In the genomic region with DNA sequence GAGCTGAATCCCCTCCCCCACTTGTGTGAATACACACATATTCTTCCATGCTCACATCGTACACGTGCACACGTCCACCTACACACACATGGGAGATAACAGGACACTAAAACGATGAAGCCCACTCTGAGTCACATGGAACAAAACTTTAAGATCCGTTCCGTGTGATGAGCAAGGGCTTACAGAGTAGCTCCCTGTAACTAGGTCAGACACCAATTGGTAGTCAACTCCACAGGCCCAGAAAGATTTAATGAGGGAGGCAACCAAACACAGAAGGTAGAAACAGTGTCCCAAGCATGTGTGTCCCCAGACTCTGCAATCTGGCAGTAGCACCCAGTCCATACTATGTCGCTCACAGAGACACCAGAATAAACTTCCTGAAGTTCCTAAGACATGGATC, we compare ENCODE assay signal across 12 mouse cellular contexts. TPM values are rescaled to one million over a fixed set of nuclear protein-coding genes. Genes with fewer than 3 reads are reported as not detected.
DNase-seq lines count a peak whose midpoint lies in the region; ATAC-seq lines count a peak whose summit lies in the region.
"Had no signal": no experiment of that assay in that cellular context is flagged by ENCODE, and none has a peak within 500 bp of the region (broad histone marks: within the 10 kb centered on the region; RNA-seq: fewer than 3 reads in every experiment).

No protein-coding gene starts in this region.

- H3K36me3 ChIP-seq in hindbrain, embryonic 14.5 days (replicated peaks; ENCODE audit: control insufficient read depth, insufficient read depth): no peaks in the 10 kb centered on the region
- H3K36me3 ChIP-seq in hindbrain, embryonic 10.5 days: peaks cover 6% of the 10 kb centered on the region; the same call in 1 of the 2 replicates
- no peaks in the 10 kb centered on the region for H3K36me3 ChIP-seq in neural tube, embryonic 15.5 days
- no peaks in the 10 kb centered on the region for H3K36me3 ChIP-seq in forebrain, embryonic 15.5 days
- H3K36me3 ChIP-seq: midbrain, embryonic 12.5 days had no signal

- H3K4me1 ChIP-seq in hindbrain, embryonic 14.5 days (replicated peaks; ENCODE audit: control insufficient read depth, insufficient read depth, low read length): peaks cover 8% of the 10 kb centered on the region; the same call in 1 of the 2 replicates
- H3K4me1 ChIP-seq in hindbrain, embryonic 10.5 days (replicated peaks): peaks cover 26% of the 10 kb centered on the region
- H3K4me1 ChIP-seq in neural tube, embryonic 15.5 days: peaks cover 48% of the 10 kb centered on the region
- H3K4me1 ChIP-seq in forebrain, embryonic 15.5 days: peaks cover 22% of the 10 kb centered on the region

- 91% methylated on average over 7 of the region's 7 CpGs for WGBS in hindbrain, embryonic 14.5 days
- WGBS in hindbrain, embryonic 10.5 days: 96% methylated on average over 7 of the region's 7 CpGs
- 81% methylated on average over 7 of the region's 7 CpGs for WGBS in neural tube, embryonic 15.5 days
- 69% methylated on average over 7 of the region's 7 CpGs for WGBS in forebrain, embryonic 15.5 days

- H3K4me3 ChIP-seq in hindbrain, embryonic 14.5 days (replicated peaks; ENCODE audit: low read length): no peak overlapping the region
- no peak overlapping the region for H3K4me3 ChIP-seq in hindbrain, embryonic 10.5 days
- no peak overlapping the region for H3K4me3 ChIP-seq in neural tube, embryonic 15.5 days (replicated peaks)
- H3K4me3 ChIP-seq in forebrain, embryonic 15.5 days: no peak overlapping the region
- H3K4me3 ChIP-seq: embryonic facial prominence, embryonic 15.5 days; midbrain, embryonic 12.5 days had no signal

- H3K9ac ChIP-seq in hindbrain, embryonic 14.5 days: no peak overlapping the region
- H3K9ac ChIP-seq in neural tube, embryonic 15.5 days (replicated peaks): no peak overlapping the region
- H3K9ac ChIP-seq in forebrain, embryonic 15.5 days (replicated peaks): no peak overlapping the region
- H3K9ac ChIP-seq: embryonic facial prominence, embryonic 15.5 days; midbrain, embryonic 12.5 days had no signal

- no peaks in the 10 kb centered on the region for H3K27me3 ChIP-seq in hindbrain, embryonic 14.5 days (ENCODE audit: control insufficient read depth, insufficient read depth, low read length)
- H3K27me3 ChIP-seq in hindbrain, embryonic 10.5 days (ENCODE audit: insufficient read depth, poor library complexity, severe bottlenecking): no peaks in the 10 kb centered on the region
- H3K27me3 ChIP-seq in neural tube, embryonic 15.5 days (replicated peaks): no peaks in the 10 kb centered on the region
- H3K27me3 ChIP-seq in forebrain, embryonic 15.5 days: no peaks in the 10 kb centered on the region
- H3K27me3 ChIP-seq: embryonic facial prominence, embryonic 15.5 days had no signal

- no peak for DNase-seq in hindbrain, embryonic 14.5 days (ENCODE audit: low spot score)
- DNase-seq in hindbrain, embryonic 10.5 days (ENCODE audit: low spot score): no peak
- DNase-seq in neural tube, embryonic 10.5 days (ENCODE audit: extremely low spot score, low spot score): no peak
- DNase-seq in retina, embryonic 14.5 days (ENCODE audit: low spot score): peak; percentile 58
- DNase-seq in c-Kit-positive CD71-positive TER-119-positive erythroid progenitor cells, embryonic 14.5 days (ENCODE audit: low spot score): no peak
- DNase-seq: kidney, adult 8-10 months; thymus, adult 18-20 months had no signal

- no peak for ATAC-seq in hindbrain, embryonic 14.5 days (ENCODE audit: low FRiP score)
- peak; percentile 14; the same call in 1 of the 2 replicates for ATAC-seq in neural tube, embryonic 15.5 days (ENCODE audit: low FRiP score)
- peak; percentile 42 for ATAC-seq in forebrain, embryonic 15.5 days (replicated peaks)

- H3K27ac ChIP-seq in hindbrain, embryonic 14.5 days: peak overlapping the region; percentile 54
- no peak overlapping the region for H3K27ac ChIP-seq in hindbrain, embryonic 10.5 days
- H3K27ac ChIP-seq in neural tube, embryonic 15.5 days (replicated peaks): peak overlapping the region; percentile 61
- H3K27ac ChIP-seq in forebrain, embryonic 15.5 days (replicated peaks): peak overlapping the region; percentile 77; the same call in 1 of the 2 replicates
- H3K27ac ChIP-seq: embryonic facial prominence, embryonic 15.5 days had no signal

- H3K9me3 ChIP-seq in hindbrain, embryonic 14.5 days (ENCODE audit: control insufficient read depth, low read length): no peaks in the 10 kb centered on the region
- no peaks in the 10 kb centered on the region for H3K9me3 ChIP-seq in hindbrain, embryonic 10.5 days
- H3K9me3 ChIP-seq in neural tube, embryonic 15.5 days (replicated peaks): no peaks in the 10 kb centered on the region
- no peaks in the 10 kb centered on the region for H3K9me3 ChIP-seq in forebrain, embryonic 15.5 days
- H3K9me3 ChIP-seq: embryonic facial prominence, embryonic 15.5 days; midbrain, embryonic 12.5 days had no signal

- no peak overlapping the region for H3K4me2 ChIP-seq in hindbrain, embryonic 14.5 days (replicated peaks)
- peak overlapping the region; percentile 25; the same call in 1 of the 2 replicates for H3K4me2 ChIP-seq in neural tube, embryonic 15.5 days
- no peak overlapping the region; the same call in 1 of the 2 replicates for H3K4me2 ChIP-seq in forebrain, embryonic 15.5 days (replicated peaks)
- H3K4me2 ChIP-seq: embryonic facial prominence, embryonic 15.5 days; liver, embryonic 11.5 days; midbrain, embryonic 12.5 days had no signal

RNA-seq across cellular contexts. Expression of gene Cdh11, which starts 47.0 kb away (rescaled TPM):
- 50.4 and 61.1 TPM in 2 replicates for polyA plus RNA-seq in hindbrain, embryonic 14.5 days (2014; fragmentation: Nextera tagmentation; extraction: Ambion mirVana)
- polyA plus RNA-seq in hindbrain, embryonic 10.5 days (2016; fragmentation: Nextera tagmentation; extraction: Ambion mirVana): 67.4 and 68.2 TPM in 2 replicates
- polyA plus RNA-seq in neural tube, embryonic 15.5 days (2015; fragmentation: Nextera tagmentation; extraction: Ambion mirVana): 51.6 and 61.2 TPM in 2 replicates
- polyA plus RNA-seq in forebrain, embryonic 15.5 days (2015; fragmentation: Nextera tagmentation; extraction: Ambion mirVana): 29.5 and 30.5 TPM in 2 replicates
